Mouse (Mus musculus): ENCODE data around the gene Dynlt3.
"Not testable (repeated sequence)": the region's sequence is repeated elsewhere in the genome, so short reads cannot be mapped to it uniquely, and the experiment has no call there.

The Dynlt3 gene

DNA sequence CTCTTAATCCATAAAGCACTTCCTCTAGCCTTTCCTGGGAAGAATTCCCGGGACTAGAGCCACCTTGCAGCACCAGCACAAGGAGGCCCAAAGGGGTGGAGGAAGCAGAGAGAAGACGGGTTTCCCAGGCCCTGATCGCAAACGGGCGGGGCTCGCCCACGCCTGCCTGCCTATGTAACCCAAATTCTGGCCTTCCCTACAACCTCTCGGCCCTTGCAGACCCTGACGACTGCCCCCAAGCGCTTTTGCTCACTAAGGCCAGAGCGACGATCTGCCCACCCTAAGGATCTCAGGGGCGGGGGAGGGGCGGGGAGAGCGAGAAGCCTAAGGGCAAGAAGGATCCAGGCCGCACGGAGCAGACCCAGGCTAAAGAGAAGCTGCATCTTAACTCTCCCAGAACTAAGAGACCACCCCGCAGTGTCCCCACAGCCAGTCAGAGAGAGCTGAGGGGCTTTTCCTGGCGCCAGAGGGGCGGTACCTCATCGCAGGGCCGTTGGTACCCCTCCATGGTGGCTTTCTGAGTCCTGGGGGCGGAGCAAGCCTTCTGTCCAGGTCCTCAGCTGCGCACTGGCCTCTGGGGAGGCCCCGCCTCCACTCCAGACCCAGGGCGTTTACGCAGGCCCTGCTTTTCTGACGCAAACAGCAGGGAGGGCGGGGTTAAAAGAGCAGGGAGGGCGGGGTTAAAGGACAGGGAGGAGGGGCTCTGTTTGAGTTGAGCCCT, at the start of gene Dynlt3:
Gene Dynlt3 (minus strand): TSS at position 613 of the 721 bp plus-strand sequence.
- peak; percentile 84 for DNase-seq (ENCODE audit: low read depth, low spot score)

DNA sequence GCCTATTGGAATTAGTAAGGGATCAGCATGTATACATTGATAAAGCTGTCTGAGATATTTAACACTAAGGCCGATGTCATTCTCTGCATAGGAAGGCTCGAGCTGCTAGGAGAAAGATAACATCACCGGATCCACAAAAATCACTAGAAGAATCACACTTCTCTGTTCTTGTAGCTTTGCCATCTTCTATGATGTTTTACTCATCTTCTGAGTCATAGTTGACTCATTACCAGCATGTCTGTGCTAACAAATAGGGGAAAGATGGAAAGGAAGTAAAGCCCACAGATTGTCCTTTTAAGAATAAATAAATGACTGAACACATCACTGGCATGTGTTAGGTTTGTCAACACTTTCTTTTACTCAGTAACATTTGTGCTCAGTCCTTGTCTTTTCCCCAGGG, 37.0 kb upstream of the Dynlt3 start:
- DNase-seq (ENCODE audit: low read depth, low spot score), result no peak

GRCm38 (mm10) chrX:9695997-9696396, 33.2 kb upstream of the Dynlt3 start:
- no peak for DNase-seq (ENCODE audit: low read depth, low spot score)

- no peak for DNase-seq (ENCODE audit: low read depth, low spot score)
These were observed 9.2 kb upstream of the Dynlt3 start for GRCm38 (mm10) chrX:9672040-9672439.

- DNase-seq (ENCODE audit: low read depth, low spot score), result no peak
These were observed 8.6 kb upstream of the Dynlt3 start for GRCm38 (mm10) chrX:9671418-9671817.

DNA sequence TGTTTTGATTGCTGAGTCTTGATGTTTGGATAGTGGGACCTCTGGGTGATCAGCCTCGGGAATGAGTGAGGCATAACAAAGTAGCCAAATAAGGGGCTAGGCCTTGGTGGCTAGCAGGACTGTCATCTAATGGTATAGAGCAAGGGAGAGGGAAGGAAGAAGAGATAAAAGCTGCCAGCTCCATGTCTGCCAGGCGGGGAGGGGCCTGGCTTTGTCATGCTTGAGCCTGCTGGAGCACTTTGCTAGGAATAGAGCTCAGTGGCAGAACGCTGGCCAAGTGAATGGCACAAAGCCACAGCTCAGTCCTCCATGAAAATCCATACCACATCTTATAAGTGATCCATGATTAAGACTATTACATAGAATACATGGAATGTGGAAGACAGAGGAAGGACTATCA, 10.0 kb downstream of the Dynlt3 start:
- DNase-seq (ENCODE audit: low read depth, low spot score), result no peak

GRCm38 (mm10) chrX:9640594-9640993, 22.2 kb downstream of the Dynlt3 start:
- not testable (repeated sequence) for DNase-seq (ENCODE audit: low read depth, low spot score)

DNA sequence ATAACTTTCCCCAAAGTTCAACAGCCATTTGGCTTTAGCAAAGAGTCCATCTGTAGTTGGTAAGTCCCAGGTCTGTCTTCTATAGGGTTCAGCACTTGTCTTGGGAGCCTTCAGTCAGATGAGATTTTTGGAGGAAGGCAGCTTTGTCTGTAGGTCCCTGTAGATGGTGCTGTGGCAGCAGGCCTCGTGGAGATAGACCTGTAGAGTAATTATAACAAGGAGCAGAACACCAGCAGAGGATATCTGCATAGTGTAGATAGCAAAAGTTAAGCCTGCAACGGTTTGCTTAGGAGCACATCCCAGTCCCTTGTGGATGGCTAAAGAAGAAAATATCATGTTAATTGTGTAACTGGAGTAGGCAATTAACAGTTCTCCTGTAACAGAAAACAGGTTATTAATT, 22.7 kb downstream of the Dynlt3 start:
- DNase-seq (ENCODE audit: low read depth, low spot score), result not testable (repeated sequence)
